Mouse (Mus musculus): ENCODE results near the gene Sec23ip.
"Not testable (repeated sequence)": the region's sequence is repeated elsewhere in the genome, so short reads cannot be mapped to it uniquely, and the experiment has no call there.

The Sec23ip gene

GRCm38 (mm10) chr7:128744684-128745485 lies at the start of gene Sec23ip:
Sec23ip (plus strand) TSS chr7:128744943.
- DNase-seq (ENCODE audit: low read depth): peak; percentile 99

GRCm38 (mm10) chr7:128699959-128700358 lies 44.8 kb upstream of the Sec23ip start:
- DNase-seq (ENCODE audit: low read depth): not testable (repeated sequence)

- peak; percentile 77 for DNase-seq (ENCODE audit: low read depth)
These were observed 39.0 kb upstream of the Sec23ip start for GRCm38 (mm10) chr7:128705735-128706134.

- no peak for DNase-seq (ENCODE audit: low read depth)
These were observed 26.8 kb upstream of the Sec23ip start for GRCm38 (mm10) chr7:128717991-128718390.

GRCm38 (mm10) chr7:128724761-128725160 lies 20.0 kb upstream of the Sec23ip start:
- peak; percentile 82 for DNase-seq (ENCODE audit: low read depth)

- no peak for DNase-seq (ENCODE audit: low read depth)
These were observed 19.6 kb upstream of the Sec23ip start for GRCm38 (mm10) chr7:128725189-128725588.

- no peak for DNase-seq (ENCODE audit: low read depth)
These were observed 17.7 kb upstream of the Sec23ip start for GRCm38 (mm10) chr7:128726999-128727398.

- DNase-seq (ENCODE audit: low read depth): no peak
These were observed 17.0 kb upstream of the Sec23ip start for GRCm38 (mm10) chr7:128727701-128728100.

GRCm38 (mm10) chr7:128728738-128729137 lies 16.0 kb upstream of the Sec23ip start:
- no peak for DNase-seq (ENCODE audit: low read depth)

GRCm38 (mm10) chr7:128731585-128731984 lies 13.2 kb upstream of the Sec23ip start:
- no peak for DNase-seq (ENCODE audit: low read depth)

GRCm38 (mm10) chr7:128738041-128738440 lies 6.7 kb upstream of the Sec23ip start:
- peak; percentile 76 for DNase-seq (ENCODE audit: low read depth)

GRCm38 (mm10) chr7:128739116-128739461 lies 5.7 kb upstream of the Sec23ip start:
- no peak for DNase-seq (ENCODE audit: low read depth)

- DNase-seq (ENCODE audit: low read depth): peak; percentile 79
These were observed 5.1 kb upstream of the Sec23ip start for GRCm38 (mm10) chr7:128739462-128740277.

GRCm38 (mm10) chr7:128740334-128740733 lies 4.4 kb upstream of the Sec23ip start, which contains the start of gene Mcmbp:
Mcmbp (minus strand) TSS chr7:128740495.
- DNase-seq (ENCODE audit: low read depth): peak; percentile 97

- DNase-seq (ENCODE audit: low read depth): no peak
These were observed 845 bp upstream of the Sec23ip start for GRCm38 (mm10) chr7:128743898-128744297.

GRCm38 (mm10) chr7:128746151-128746550 lies 1.4 kb downstream of the Sec23ip start:
- no peak for DNase-seq (ENCODE audit: low read depth)

GRCm38 (mm10) chr7:128748758-128749157 lies 4.0 kb downstream of the Sec23ip start:
- DNase-seq (ENCODE audit: low read depth): no peak

- DNase-seq (ENCODE audit: low read depth): no peak
These were observed 5.6 kb downstream of the Sec23ip start for GRCm38 (mm10) chr7:128750296-128750695.

GRCm38 (mm10) chr7:128752012-128752411 lies 7.3 kb downstream of the Sec23ip start:
- no peak for DNase-seq (ENCODE audit: low read depth)

- DNase-seq (ENCODE audit: low read depth): no peak
These were observed 10.7 kb downstream of the Sec23ip start for GRCm38 (mm10) chr7:128755396-128755795.

GRCm38 (mm10) chr7:128758948-128759347 lies 14.2 kb downstream of the Sec23ip start:
- peak; percentile 25 for DNase-seq (ENCODE audit: low read depth)

- no peak for DNase-seq (ENCODE audit: low read depth)
These were observed 22.0 kb downstream of the Sec23ip start for GRCm38 (mm10) chr7:128766696-128767095.

- DNase-seq (ENCODE audit: low read depth): no peak
These were observed 32.5 kb downstream of the Sec23ip start for GRCm38 (mm10) chr7:128777201-128777600.

All from induced T-regulatory cell, adult 2 months (primary cell).